Mouse (Mus musculus): ENCODE measurements around the gene Osbpl9. TPM values are rescaled to one million over a fixed set of nuclear protein-coding genes. Genes with fewer than 3 reads are reported as not detected.

Gene Osbpl9
- polyA plus RNA-seq, 2 experiments, result 17.7 to 25.4 TPM

DNA sequence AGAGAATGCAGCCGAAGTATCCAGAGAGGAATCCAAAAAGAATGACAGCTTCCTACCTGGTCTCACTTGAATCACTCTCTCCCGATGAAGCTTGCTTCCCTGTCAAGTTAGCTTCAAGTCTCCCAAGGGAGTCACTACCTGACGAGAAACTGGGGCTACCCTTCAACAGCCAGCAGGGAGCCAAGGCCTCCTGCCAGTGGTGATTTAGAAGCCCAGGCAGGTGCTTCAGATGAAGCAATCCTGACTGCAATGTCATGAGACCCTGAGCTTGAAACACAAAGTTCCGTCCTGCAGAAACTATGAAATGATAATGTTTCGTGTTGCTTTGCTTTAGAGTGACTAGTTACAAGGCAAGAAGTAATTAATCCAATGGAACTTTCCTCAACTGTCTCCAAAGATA is 8.2 kb downstream of the Osbpl9 start:
- no peaks in the 10 kb centered on the region for H3K36me3 ChIP-seq (replicated peaks; ENCODE audit: control insufficient read depth, insufficient read depth, low read depth)
- no peaks in the 10 kb centered on the region for H3K4me1 ChIP-seq (replicated peaks; ENCODE audit: control insufficient read depth in 2 of 2, insufficient read depth in 2 of 2, low read length in 1 of 2)
- TF ChIP-seq CTCF (IDR thresholded peaks at IDR 0.05; ENCODE audit: low read depth) (no peak), EP300 (IDR thresholded peaks at IDR 0.05; ENCODE audit: low read depth) (no peak)
- DNase-seq (ENCODE audit: low read depth in 3 of 3, low spot score in 3 of 3), result no peak
- H3K27ac ChIP-seq, result no peak overlapping the region
- WGBS (ENCODE audit: insufficient replicate concordance), result 64% methylated on average over 5 of the region's 5 CpGs
- ATAC-seq (ENCODE audit: insufficient read depth), result no peak
- H3K9ac ChIP-seq (replicated peaks), result no peak overlapping the region
- no peaks in the 10 kb centered on the region for H3K27me3 ChIP-seq (ENCODE audit: control insufficient read depth, insufficient read depth, low read length)
- no peak overlapping the region for H3K4me3 ChIP-seq (ENCODE audit: insufficient read depth in 1 of 2, low read depth in 2 of 2, low read length in 2 of 2)
- no peaks in the 10 kb centered on the region for H3K9me3 ChIP-seq (ENCODE audit: control insufficient read depth, low read length)
- H3K4me2 ChIP-seq (ENCODE audit: low read depth), result no peak overlapping the region

DNA sequence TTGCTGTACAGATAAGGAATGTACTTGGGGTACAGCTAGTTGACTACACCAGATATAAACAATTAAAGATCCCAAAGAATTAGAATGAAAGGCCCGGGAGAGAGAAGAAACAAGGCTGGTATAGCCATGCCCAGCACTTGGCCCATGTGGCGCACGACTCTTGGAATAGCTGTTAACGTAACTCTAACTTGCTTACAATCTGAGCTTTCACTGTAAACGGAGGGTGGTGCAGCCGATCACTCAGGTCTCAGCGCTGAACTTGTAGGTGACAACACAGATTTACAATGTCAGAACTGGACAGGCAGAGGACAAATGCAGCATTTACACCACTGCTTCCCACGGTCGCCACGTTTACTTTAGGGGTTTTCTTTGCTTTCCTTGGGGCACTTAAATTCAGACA is 10.5 kb downstream of the Osbpl9 start:
- no peak overlapping the region for H3K4me2 ChIP-seq (ENCODE audit: low read depth)
- no peaks in the 10 kb centered on the region for H3K27me3 ChIP-seq (ENCODE audit: control insufficient read depth, insufficient read depth, low read length)
- TF ChIP-seq EP300 (IDR thresholded peaks at IDR 0.05; ENCODE audit: low read depth) (no peak), CTCF (IDR thresholded peaks at IDR 0.05; ENCODE audit: low read depth) (no peak)
- H3K9ac ChIP-seq (replicated peaks), result no peak overlapping the region
- H3K4me1 ChIP-seq (replicated peaks; ENCODE audit: control insufficient read depth in 2 of 2, insufficient read depth in 2 of 2, low read length in 1 of 2), result no peaks in the 10 kb centered on the region
- H3K9me3 ChIP-seq (ENCODE audit: control insufficient read depth, low read length), result no peaks in the 10 kb centered on the region
- WGBS (ENCODE audit: insufficient replicate concordance), result 66% methylated on average over 10 of the region's 10 CpGs
- H3K27ac ChIP-seq, result no peak overlapping the region
- H3K4me3 ChIP-seq (ENCODE audit: insufficient read depth in 1 of 2, low read depth in 2 of 2, low read length in 2 of 2), result no peak overlapping the region
- DNase-seq (ENCODE audit: low read depth in 3 of 3, low spot score in 3 of 3) (no peak), ATAC-seq (ENCODE audit: insufficient read depth) (no peak)
- no peaks in the 10 kb centered on the region for H3K36me3 ChIP-seq (replicated peaks; ENCODE audit: control insufficient read depth, insufficient read depth, low read depth)

DNA sequence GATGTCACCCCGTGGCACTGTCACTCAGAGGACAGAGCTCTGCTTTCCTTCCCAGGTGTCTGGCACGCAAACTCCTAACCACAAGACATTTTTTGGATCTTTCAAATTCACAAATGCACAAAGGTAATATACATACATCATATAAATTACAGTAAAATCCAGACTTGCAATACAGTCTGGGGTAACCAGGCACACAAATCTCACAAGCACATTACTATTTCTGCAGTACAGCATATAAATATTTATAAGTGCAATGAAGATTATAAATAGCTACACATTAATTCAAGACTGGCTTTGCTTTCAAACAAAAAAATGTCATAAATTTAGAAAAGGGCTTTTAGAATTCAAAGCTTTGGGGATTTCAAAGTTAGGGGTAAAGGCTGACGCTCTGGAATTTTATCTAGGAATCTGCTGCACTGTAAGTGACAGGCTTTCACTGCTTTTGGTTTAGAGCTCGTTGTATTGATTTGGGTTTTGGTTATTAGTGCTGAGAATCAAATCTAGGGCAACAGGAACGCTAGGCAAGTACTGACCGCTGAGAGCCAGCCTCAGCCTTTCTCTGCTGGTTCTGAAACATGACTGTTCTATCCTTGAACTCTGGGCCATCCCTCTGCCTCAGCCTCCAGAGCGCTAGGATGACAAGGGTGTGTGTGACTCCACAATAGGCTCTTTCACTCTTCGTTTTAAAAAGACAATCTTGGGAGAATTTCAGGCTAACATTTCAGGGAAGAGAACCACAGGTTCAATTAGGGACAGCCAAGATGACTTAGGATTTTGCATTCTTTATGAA is 16.3 kb downstream of the Osbpl9 start:
- WGBS (ENCODE audit: insufficient replicate concordance), result 62% methylated on average over 8 of the region's 8 CpGs
- no peak overlapping the region for H3K9ac ChIP-seq (replicated peaks)
- no peaks in the 10 kb centered on the region for H3K36me3 ChIP-seq (replicated peaks; ENCODE audit: control insufficient read depth, insufficient read depth, low read depth)
- H3K4me2 ChIP-seq (ENCODE audit: low read depth), result no peak overlapping the region
- no peak overlapping the region for H3K4me3 ChIP-seq (ENCODE audit: insufficient read depth in 1 of 2, low read depth in 2 of 2, low read length in 2 of 2)
- no peak for ATAC-seq (ENCODE audit: insufficient read depth)
- H3K9me3 ChIP-seq (ENCODE audit: control insufficient read depth, low read length), result no peaks in the 10 kb centered on the region
- H3K27ac ChIP-seq, result no peak overlapping the region
- no peaks in the 10 kb centered on the region for H3K4me1 ChIP-seq (replicated peaks; ENCODE audit: control insufficient read depth in 2 of 2, insufficient read depth in 2 of 2, low read length in 1 of 2)
- H3K27me3 ChIP-seq (ENCODE audit: control insufficient read depth, insufficient read depth, low read length), result no peaks in the 10 kb centered on the region
- no peak for TF ChIP-seq EP300 (IDR thresholded peaks at IDR 0.05; ENCODE audit: low read depth)
- TF ChIP-seq CTCF (IDR thresholded peaks at IDR 0.05; ENCODE audit: low read depth), result no peak
- no peak for DNase-seq (ENCODE audit: low read depth in 3 of 3, low spot score in 3 of 3)

DNA sequence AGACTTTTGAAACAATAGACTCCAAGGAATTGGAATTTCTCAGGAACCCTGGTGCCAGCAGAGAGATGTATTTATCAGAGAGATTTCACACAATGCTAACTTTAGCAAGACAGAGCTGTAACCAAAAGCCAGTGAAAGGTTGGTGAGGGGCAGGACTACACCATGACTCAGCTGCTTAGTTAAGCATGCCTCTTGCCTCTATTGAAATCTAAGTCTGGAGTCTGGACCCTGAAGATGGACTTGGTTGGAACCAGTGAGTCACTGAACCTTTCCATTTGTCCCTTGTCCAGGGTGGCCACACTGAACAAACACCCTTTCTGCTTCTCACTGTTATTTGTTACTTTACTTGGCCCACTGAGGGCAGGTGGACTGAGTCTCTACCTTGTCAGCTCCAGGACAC is 26.4 kb downstream of the Osbpl9 start:
- no peaks in the 10 kb centered on the region for H3K36me3 ChIP-seq (replicated peaks; ENCODE audit: control insufficient read depth, insufficient read depth, low read depth)
- DNase-seq (ENCODE audit: low read depth in 3 of 3, low spot score in 3 of 3), result no peak
- no peaks in the 10 kb centered on the region for H3K27me3 ChIP-seq (ENCODE audit: control insufficient read depth, insufficient read depth, low read length)
- no peak overlapping the region for H3K9ac ChIP-seq (replicated peaks)
- no peak overlapping the region for H3K27ac ChIP-seq
- H3K4me2 ChIP-seq (ENCODE audit: low read depth), result no peak overlapping the region
- peaks cover 0 to 3% of the 10 kb centered on the region in 2 experiments; a peak in 1 of 4 replicates for H3K4me1 ChIP-seq (replicated peaks; ENCODE audit: control insufficient read depth in 2 of 2, insufficient read depth in 2 of 2, low read length in 1 of 2)
- H3K9me3 ChIP-seq (ENCODE audit: control insufficient read depth, low read length), result no peaks in the 10 kb centered on the region
- no peak for TF ChIP-seq CTCF (IDR thresholded peaks at IDR 0.05; ENCODE audit: low read depth)
- no peak for TF ChIP-seq EP300 (IDR thresholded peaks at IDR 0.05; ENCODE audit: low read depth)
- no peak overlapping the region for H3K4me3 ChIP-seq (ENCODE audit: insufficient read depth in 1 of 2, low read depth in 2 of 2, low read length in 2 of 2)
- no peak for ATAC-seq (ENCODE audit: insufficient read depth)

DNA sequence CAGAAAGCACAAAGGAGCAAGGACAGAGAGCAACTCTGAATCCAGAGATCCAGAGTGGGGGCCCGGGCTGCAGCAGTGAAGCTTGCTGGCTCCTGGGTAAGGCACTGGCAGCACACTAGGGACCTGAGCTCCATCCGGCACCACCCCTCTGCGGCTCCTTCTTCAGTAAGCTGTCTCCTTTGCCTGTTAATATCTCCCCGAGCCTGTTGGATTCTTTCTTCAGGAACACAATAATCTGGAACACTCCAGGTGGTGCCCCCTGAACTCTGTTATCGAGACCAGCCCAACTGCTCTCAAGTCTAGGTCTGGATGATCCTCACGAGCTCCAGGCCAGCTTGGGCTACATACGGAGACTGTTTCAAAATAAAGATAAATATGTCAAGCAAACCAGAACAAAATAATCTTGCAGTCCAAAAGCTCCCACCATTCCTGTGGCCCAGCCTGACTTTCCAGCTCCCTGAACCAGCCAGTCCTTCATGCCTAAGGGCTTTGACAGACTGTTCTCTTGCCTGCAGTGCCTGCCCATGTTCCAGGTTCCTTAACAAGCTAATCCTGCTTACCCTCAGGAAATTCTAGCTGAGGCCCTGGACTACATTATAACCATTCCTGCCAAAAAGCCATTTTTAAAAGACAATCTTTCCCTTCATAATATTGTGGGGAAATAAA is 28.2 kb downstream of the Osbpl9 start:
- ATAC-seq (ENCODE audit: insufficient read depth) (no peak), DNase-seq (ENCODE audit: low read depth in 3 of 3, low spot score in 3 of 3) (no peak)
- Histone ChIP-seq H3K4me3 (ENCODE audit: insufficient read depth in 1 of 2, low read depth in 2 of 2, low read length in 2 of 2) (no peak overlapping the region), H3K4me2 (ENCODE audit: low read depth) (no peak overlapping the region), H3K27me3 (ENCODE audit: control insufficient read depth, insufficient read depth, low read length) (no peaks in the 10 kb centered on the region), H3K9ac (replicated peaks) (no peak overlapping the region), H3K36me3 (replicated peaks; ENCODE audit: control insufficient read depth, insufficient read depth, low read depth) (no peaks in the 10 kb centered on the region), H3K4me1 (replicated peaks; ENCODE audit: control insufficient read depth in 2 of 2, insufficient read depth in 2 of 2, low read length in 1 of 2) (peaks cover 0 to 3% of the 10 kb centered on the region in 2 experiments; a peak in 1 of 4 replicates), H3K9me3 (ENCODE audit: control insufficient read depth, low read length) (no peaks in the 10 kb centered on the region), H3K27ac (no peak overlapping the region)
- TF ChIP-seq CTCF (IDR thresholded peaks at IDR 0.05; ENCODE audit: low read depth) (no peak), EP300 (IDR thresholded peaks at IDR 0.05; ENCODE audit: low read depth) (no peak)
- 61% methylated on average over 7 of the region's 7 CpGs for WGBS (ENCODE audit: insufficient replicate concordance)
